Mouse (Mus musculus) spleen, embryonic (tissue): ENCODE data around the gene Olfr309.
"Not testable (repeated sequence)": the region's sequence is repeated elsewhere in the genome, so short reads cannot be mapped to it uniquely, and the experiment has no call there.

ENCODE experiments used
- CTCF ChIA-PET: fragments of 350-600 bp; sonication (Branson Sonifier 250); formaldehyde crosslinking; loops from one replicate; lab custom pipeline; 2022; lab: Charles Lee

The Olfr309 gene

DNA sequence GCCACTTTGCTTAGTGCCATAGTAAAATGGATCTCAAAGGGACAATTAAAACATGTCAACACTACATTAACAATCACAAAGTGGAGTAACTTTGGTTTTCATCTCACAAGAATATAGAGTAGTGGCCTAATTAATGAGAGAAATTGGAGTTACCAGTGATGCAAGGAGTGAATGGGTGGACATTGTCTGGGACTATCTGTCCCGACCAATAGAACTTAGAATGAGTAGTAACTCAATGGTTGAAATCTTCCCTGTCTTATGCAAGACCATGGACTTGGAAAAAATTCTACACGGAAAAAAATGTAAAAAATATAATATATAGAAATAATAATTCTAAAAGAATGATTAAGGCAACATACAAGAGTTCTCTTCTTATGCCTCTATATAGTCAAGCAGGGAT is at the start of gene Olfr309:
Gene Olfr309 (minus strand): TSS at position 101 of the 400 bp plus-strand sequence.
- CTCF ChIA-PET = no interaction called here

DNA sequence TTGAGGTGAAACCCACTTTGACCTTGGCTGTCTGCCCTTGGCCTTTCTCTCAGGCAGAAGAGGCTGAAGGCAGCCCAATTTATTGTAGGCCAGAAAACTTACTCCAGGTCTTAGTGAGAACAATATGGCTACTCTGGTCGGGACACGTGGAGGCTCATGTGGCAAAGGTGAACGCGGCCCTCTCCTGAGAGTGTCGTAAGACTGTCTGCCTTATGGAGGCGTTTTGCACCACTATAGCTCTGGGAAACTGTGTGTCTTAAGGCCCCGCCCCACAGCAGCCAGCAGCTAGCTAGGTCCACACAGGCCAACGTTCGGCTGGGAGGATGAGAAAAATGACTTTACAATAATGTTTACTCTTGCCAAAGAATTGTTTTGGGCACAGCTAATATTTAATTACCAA is 32.8 kb upstream of the Olfr309 start:
- CTCF ChIA-PET = not testable (repeated sequence)

DNA sequence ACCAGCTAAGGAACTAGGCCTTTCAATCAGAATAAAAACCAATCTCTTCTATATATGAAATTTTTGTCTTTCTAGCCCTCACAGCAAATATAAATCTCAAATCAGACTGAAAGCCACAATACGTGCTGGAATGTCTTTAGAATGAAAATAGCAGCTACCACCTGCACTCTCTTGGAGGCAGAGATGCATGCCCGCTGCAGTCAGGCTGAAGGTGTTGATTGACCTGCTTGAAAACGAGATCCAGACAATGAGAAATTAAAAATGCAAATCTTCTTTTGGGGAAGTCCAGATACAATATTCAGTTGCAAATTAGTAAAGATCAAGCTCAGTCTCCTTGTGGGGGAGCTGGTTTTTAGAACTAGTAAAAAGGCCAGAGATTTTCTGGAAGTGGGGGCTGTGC is 30.7 kb upstream of the Olfr309 start:
- CTCF ChIA-PET = no interaction called here

DNA sequence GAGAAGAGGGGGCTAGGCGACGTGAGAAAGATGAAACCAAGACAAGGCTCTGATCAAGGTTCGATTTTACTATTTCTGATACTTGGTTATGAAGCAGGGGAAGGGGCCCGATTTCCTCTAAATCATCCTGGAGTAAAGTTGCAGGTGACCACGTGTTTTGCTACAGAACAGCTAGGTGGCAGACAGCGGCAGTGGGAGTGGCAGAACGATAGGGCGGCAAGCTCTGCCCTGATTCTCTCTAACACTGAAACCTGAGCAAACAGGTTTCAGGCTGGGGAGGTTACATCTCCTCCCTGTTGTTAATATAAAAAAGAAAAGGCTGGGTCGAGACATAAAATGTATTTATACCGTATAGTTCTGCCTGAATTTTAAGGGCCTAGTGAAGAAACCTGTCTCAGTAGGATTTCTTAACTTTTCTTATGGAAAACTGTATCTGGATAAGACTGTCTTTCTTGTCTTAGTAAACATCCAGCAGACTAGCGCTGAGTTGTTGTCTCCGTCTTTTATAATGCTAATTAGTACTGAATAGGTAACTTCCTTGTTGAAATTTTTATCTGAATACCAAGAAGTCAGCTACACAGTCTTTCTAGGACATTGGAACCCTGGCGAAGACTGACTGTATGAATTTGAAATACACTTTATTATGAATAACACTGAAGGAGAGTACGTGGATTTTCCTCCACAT is 29.5 kb upstream of the Olfr309 start:
- CTCF ChIA-PET = no interaction called here

DNA sequence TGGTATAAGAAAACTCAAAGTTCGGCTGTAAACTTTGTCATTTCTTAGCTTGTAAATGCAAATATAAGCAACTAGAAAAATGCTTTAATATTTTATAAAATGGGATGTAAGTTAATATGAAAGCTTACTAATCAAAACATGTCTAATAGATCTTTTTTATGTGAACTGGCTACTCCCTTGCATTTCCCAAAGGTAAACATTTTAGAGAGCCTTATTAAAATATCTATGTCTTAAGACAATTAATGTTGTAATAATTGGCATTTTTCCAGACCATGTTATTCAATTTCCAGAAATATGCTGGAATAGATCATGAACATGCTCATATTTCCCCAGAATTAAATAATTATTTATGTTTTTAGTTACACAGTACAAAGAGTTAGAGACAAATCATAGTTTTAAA is 24.0 kb upstream of the Olfr309 start, which contains the start of gene Olfr307:
Gene Olfr307 (minus strand): TSS at position 101 of the 400 bp plus-strand sequence.
- CTCF ChIA-PET = no interaction called here

DNA sequence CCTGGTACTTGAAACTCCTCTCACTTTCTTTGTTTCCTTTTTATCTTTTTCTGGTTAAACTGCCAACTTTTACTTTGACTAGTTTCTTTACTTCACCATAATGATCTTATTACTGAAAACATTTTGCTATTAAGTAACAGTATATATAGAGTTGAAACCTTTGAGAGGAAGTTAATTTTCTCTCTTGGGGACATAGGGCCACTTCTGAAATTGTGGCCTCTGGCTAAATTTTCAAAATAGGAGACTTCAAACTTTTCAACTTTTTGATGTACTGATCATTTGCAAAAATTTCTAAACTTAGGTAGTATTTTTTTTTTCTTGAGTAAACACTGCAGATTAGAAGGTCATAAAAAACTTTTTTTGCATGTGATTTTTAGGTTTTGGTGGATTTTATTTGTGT is 12.0 kb upstream of the Olfr309 start, which contains the start of gene Olfr308:
Gene Olfr308 (minus strand): TSS at position 101 of the 400 bp plus-strand sequence.
- CTCF ChIA-PET = no interaction called here

DNA sequence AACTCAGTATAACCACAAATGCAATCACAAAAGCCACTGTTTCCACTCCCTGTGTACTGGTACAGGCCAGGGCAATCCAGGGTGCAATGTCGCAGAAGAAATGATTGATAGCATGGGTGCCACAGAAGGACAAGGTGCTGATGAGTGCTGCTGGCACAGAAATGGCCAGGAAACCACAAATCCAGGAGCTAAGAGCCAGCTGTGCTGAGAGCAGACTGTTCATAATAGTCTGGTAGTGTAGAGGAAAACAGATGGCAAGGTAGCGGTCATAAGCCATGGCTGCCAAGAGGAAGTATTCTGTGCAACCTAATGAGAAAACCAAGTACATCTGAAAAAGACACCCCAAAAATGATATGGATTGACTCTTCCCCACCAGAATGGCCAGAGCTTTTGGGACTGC is 7.8 kb upstream of the Olfr309 start:
- CTCF ChIA-PET = no interaction called here

DNA sequence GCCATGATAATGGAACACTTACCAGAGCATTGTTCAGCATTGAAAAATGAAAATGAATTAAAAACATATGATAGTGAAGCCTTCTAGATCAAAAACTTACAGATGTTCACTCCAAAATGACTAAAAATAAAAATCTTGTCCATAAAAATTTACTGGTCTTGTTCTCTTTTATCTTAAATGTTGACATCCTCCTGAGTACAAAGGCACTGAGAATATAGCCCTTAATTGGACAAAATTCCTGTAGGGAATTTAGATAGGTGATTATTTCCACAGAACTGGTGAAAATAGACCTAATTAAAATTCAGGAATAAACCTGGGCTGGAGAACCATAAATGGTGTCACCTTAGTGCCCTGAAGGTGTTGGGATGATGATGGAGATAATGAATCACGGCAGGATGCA is 36.4 kb downstream of the Olfr309 start, which contains the start of gene Olfr310:
Gene Olfr310 (minus strand): TSS at position 101 of the 400 bp plus-strand sequence.
- CTCF ChIA-PET = no interaction called here
